Mouse (Mus musculus) layer of hippocampus, postnatal 10 days (tissue): ENCODE data around the gene Glrp1. TPM values are rescaled to one million over a fixed set of nuclear protein-coding genes. Genes with fewer than 3 reads are reported as not detected.

Experiments
- DNase-seq, 2 experiments: peaks; one replicate each; pipeline ENCODE4 v3.0.0; 2021; ENCODE audit warnings: low spot score in 2 of 2
- long read RNA-seq: library from polyadenylated mRNA; stranded (forward); transcript quantifications from one replicate; pipeline ENCODE4 v2.0.0, GENCODE M21; 2023
- total RNA-seq, 2 experiments: library from RNA; stranded (reverse); gene quantifications; 2 replicates each; pipeline ENCODE4 v1.2.3; 2021

Glrp1 gene
- total RNA-seq = not detected
- long read RNA-seq, partial matches to known transcripts = 0 of 1 reads
- long read RNA-seq, other reads (novel, unspliced or antisense) = 0 of 1 reads

- no peak for DNase-seq
Measured at GRCm38 (mm10) chr1:88509789-88510188, at the start of gene Glrp1. TSS of gene Glrp1 (minus strand) at chr1:88510066.

GRCm38 (mm10) chr1:88559258-88559657 is 49.4 kb upstream of the Glrp1 start:
- DNase-seq = no peak

- no peak for DNase-seq
Measured at GRCm38 (mm10) chr1:88558793-88559192, 48.9 kb upstream of the Glrp1 start.

GRCm38 (mm10) chr1:88556401-88556800 is 46.5 kb upstream of the Glrp1 start:
- DNase-seq = no peak

- DNase-seq = no peak
Measured at GRCm38 (mm10) chr1:88553500-88554187, 43.8 kb upstream of the Glrp1 start.

GRCm38 (mm10) chr1:88549263-88549662 is 39.4 kb upstream of the Glrp1 start:
- no peak for DNase-seq

- no peak for DNase-seq
Measured at GRCm38 (mm10) chr1:88547172-88547571, 37.3 kb upstream of the Glrp1 start.

- no peak for DNase-seq
Measured at GRCm38 (mm10) chr1:88543608-88544007, 33.7 kb upstream of the Glrp1 start.

- peak; percentile 35 to 44 for DNase-seq
Measured at GRCm38 (mm10) chr1:88539823-88540222, 30.0 kb upstream of the Glrp1 start.

- DNase-seq = no peak
Measured at GRCm38 (mm10) chr1:88539256-88539655, 29.4 kb upstream of the Glrp1 start.

- no peak for DNase-seq
Measured at GRCm38 (mm10) chr1:88536308-88536707, 26.4 kb upstream of the Glrp1 start.

- no peak for DNase-seq
Measured at GRCm38 (mm10) chr1:88534091-88534490, 24.2 kb upstream of the Glrp1 start.

- DNase-seq = no peak
Measured at GRCm38 (mm10) chr1:88526161-88526560, 16.3 kb upstream of the Glrp1 start.

- DNase-seq = no peak
Measured at GRCm38 (mm10) chr1:88525622-88526021, 15.8 kb upstream of the Glrp1 start.

GRCm38 (mm10) chr1:88521170-88521747 is 11.4 kb upstream of the Glrp1 start:
- DNase-seq = no peak

GRCm38 (mm10) chr1:88513613-88514012 is 3.7 kb upstream of the Glrp1 start:
- no peak for DNase-seq

- no peak for DNase-seq
Measured at GRCm38 (mm10) chr1:88507886-88508285, 2.0 kb downstream of the Glrp1 start.

- DNase-seq = no peak
Measured at GRCm38 (mm10) chr1:88507214-88507613, 2.7 kb downstream of the Glrp1 start.

- DNase-seq = no peak
Measured at GRCm38 (mm10) chr1:88506412-88506811, 3.5 kb downstream of the Glrp1 start.

GRCm38 (mm10) chr1:88505697-88506096 is 4.2 kb downstream of the Glrp1 start:
- no peak for DNase-seq

GRCm38 (mm10) chr1:88504531-88504945 is 5.3 kb downstream of the Glrp1 start:
- DNase-seq = no peak

GRCm38 (mm10) chr1:88502822-88503221 is 7.0 kb downstream of the Glrp1 start:
- no peak for DNase-seq

GRCm38 (mm10) chr1:88499230-88499737 is 10.6 kb downstream of the Glrp1 start:
- no peak for DNase-seq
